Mouse (Mus musculus) urinary bladder, postnatal 25 days (tissue): ENCODE measurements at regions not wholly inside any gene's neighbourhood (a gene's known extent, or its start where the extent isn't known, plus 50 kb on each side); places are given as distances from the start of the nearest gene placed in this dataset.

Source experiments
- DNase-seq: peaks from one replicate; pipeline ENCODE4 v3.0.0; 2022; ENCODE audit warnings: low spot score

- peak; percentile 55 for DNase-seq
These were observed 143.0 kb upstream of the Ctnnd2 start for GRCm38 (mm10) chr15:30029257-30029899.

DNA sequence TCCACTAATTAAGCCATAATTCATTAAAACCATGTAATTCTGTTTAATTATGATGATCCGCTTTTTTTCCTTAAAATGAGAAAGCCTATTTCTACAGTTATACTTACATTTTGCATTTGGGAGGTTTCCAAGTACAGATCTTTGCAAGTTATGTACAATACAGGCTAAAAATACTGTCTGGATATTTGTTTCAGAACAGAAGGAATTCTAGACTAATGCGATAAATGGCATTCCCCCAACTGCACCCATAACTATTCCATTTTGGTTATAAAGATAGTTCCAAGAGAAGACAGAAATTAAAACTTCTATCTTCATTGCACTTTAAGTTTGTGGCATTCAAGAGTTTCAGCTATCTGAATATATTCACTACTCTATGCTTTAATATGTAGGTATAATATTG lies 137.0 kb upstream of the Ctnnd2 start:
- DNase-seq, result no peak

DNA sequence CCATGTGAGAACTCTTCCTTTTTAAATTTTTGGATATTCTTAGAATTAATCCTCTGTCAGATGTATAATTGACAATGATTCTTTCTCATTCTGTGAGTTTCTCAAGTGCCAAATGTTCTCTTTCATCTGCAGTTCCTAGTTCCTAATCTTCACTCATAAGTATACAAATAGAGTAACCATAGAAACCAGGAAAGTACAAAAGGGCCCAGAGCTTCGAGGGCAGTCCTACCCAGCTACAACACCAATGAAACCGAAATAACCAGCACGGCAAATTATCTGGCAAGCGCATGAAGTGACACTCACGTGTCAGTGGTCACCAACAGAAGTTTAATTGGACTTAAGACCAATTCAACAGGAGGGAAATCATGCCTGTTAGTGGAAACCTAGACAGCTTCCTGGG lies 121.5 kb upstream of the Ctnnd2 start:
- no peak for DNase-seq

DNA sequence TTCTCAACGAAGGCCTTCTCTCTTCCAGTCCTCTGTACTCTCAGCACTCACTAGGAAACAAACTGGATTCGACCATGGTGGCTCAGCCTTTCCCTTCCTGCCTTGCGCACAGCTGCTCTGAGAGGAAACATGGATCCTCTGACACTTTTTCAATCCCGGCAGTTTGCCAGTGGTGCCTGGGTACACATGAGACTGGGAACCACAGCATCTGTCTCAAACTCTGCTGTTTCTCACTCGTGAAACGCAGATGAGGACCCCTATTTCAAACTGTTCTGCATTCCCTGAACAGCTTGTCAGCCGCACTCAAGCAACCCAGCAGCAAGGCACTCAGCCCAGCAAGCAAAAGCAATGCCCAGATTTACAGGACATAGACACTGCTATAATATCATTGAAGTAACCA lies 112.6 kb upstream of the Ctnnd2 start:
- no peak for DNase-seq

DNA sequence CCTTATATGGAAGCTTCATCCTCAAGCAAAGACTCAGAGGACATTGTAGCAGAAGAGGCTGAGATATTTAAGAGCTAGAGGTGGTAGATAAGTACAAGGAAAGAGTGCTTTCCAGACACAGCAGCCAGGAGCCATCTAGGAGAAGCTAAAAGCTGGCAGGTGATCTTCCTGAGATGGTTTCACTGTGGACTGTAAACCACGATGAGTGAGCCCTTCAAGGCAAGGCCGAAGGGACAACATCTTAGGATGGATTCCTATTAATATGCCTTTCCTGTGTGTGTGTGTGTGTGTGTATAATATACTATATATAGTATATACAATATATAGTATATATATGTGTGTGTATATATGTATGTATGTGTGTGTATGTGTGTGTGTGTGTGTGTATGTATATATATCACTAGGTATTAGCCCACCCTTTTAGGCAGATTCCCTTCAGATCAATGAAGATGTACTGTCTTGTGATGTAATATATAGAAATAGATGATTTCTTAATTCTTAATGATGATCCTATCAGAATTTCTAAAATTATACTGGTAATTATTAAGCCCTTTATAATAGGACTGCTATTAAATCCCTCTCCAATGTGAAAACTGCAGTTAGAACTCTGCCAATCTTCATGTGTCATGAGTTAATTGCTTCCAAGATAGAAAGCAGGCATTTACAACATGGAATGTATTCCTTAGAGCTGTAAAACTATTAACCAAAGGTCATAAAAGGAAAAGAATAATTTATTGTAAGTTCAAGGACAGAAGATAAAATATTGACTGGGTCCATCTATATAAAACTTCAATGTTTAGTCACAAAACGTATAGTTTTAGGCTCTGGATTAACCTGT lies 111.7 kb upstream of the Ctnnd2 start:
- no peak for DNase-seq

GRCm38 (mm10) chr15:30071668-30072067 lies 100.7 kb upstream of the Ctnnd2 start:
- no peak for DNase-seq

GRCm38 (mm10) chr15:30072301-30072700 lies 100.1 kb upstream of the Ctnnd2 start:
- no peak for DNase-seq

- DNase-seq, result no peak
These were observed 85.3 kb upstream of the Ctnnd2 start for GRCm38 (mm10) chr15:30087120-30087519.

DNA sequence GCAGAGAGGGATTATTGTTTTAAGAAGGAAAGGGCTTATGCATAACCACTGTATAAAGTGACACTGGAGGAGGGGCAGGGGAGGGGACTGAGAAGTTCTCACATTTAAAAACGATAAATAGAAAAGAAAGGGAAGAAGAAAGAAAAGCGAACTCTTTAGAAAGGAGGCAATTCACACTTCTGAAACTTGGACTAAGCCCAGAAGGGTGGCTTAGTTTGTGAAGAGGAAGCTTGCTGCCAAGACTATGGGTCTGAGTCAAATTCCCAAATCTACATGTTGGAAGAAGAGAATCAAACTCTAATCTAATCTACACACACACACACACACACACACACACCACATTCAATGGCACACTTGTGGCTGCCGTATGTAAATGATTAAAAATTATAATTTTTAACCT lies 50.3 kb upstream of the Ctnnd2 start:
- no peak for DNase-seq
